Mouse (Mus musculus) megakaryocyte, embryonic 14.5 days (primary cell): ENCODE results near the gene Pgs1. TPM values are rescaled to one million over a fixed set of nuclear protein-coding genes. Genes with fewer than 3 reads are reported as not detected.
A peak's percentile ranks its signal among the peaks of the same experiment; 100 is the strongest.

ENCODE experiments used
- H3K27me3 ChIP-seq: replicated peaks from 2 replicates; pipeline ENCODE3; 2012; ENCODE audit warnings: inconsistent platforms
- H3K36me3 ChIP-seq: replicated peaks from 2 replicates; pipeline ENCODE3; 2012; ENCODE audit warnings: low read length, inconsistent platforms, mixed read lengths
- H3K4me1 ChIP-seq: 2 replicates; pipeline ENCODE4 v1.6.1; 2012; ENCODE audit warnings: inconsistent platforms
- H3K4me3 ChIP-seq: replicated peaks from 2 replicates; pipeline ENCODE3; 2012; ENCODE audit warnings: moderate library complexity, mild to moderate bottlenecking, inconsistent platforms
- H3K9me3 ChIP-seq: 2 replicates; pipeline ENCODE4 v1.6.1; 2012; ENCODE audit warnings: inconsistent platforms
- FLI1 ChIP-seq: IDR thresholded peaks from 2 replicates; pipeline ENCODE4 v1.6.1; 2012; ENCODE audit warnings: low read length, inconsistent platforms, mixed read lengths
- GATA1 ChIP-seq: IDR thresholded peaks from 3 replicates; pipeline ENCODE4 v1.6.1; 2012; ENCODE audit warnings: mixed read lengths, low read length, inconsistent platforms, borderline replicate concordance
- polyA plus RNA-seq: library from polyadenylated mRNA; stranded (reverse); fragments of >175 nt; gene quantifications from 2 replicates; pipeline ENCODE4 v1.2.3, GENCODE M21; 2012; ENCODE audit warnings: low replicate concordance; ENCODE audit not compliant: insufficient read depth

The Pgs1 gene
- polyA plus RNA-seq, 1 experiment, result 43.0 TPM

GRCm38 (mm10) chr11:118012595-118012994 is 26.5 kb downstream of the Pgs1 start:
- TF ChIP-seq GATA1, result no peak
- no peak for TF ChIP-seq FLI1
- Histone ChIP-seq H3K4me1 (peaks cover 97% of the 10 kb centered on the region), H3K9me3 (no peaks in the 10 kb centered on the region), H3K4me3 (no peak overlapping the region), H3K27me3 (no peaks in the 10 kb centered on the region), H3K36me3 (peaks cover 100% of the 10 kb centered on the region)

- H3K9me3 ChIP-seq, result peaks cover 6% of the 10 kb centered on the region
- peaks cover 94% of the 10 kb centered on the region for H3K4me1 ChIP-seq
- no peak for TF ChIP-seq GATA1
- no peak for TF ChIP-seq FLI1
- H3K36me3 ChIP-seq, result peaks cover 100% of the 10 kb centered on the region
- no peaks in the 10 kb centered on the region for H3K27me3 ChIP-seq
- H3K4me3 ChIP-seq, result no peak overlapping the region
These were observed 27.2 kb downstream of the Pgs1 start for GRCm38 (mm10) chr11:118013339-118013738.

- Histone ChIP-seq H3K36me3 (peaks cover 100% of the 10 kb centered on the region), H3K4me3 (peak overlapping the region; percentile 69), H3K4me1 (peaks cover 94% of the 10 kb centered on the region), H3K9me3 (peaks cover 6% of the 10 kb centered on the region), H3K27me3 (no peaks in the 10 kb centered on the region)
- TF ChIP-seq FLI1 (no peak), GATA1 (no peak)
These were observed 28.4 kb downstream of the Pgs1 start for GRCm38 (mm10) chr11:118014391-118014995.

GRCm38 (mm10) chr11:118015381-118016145 is 29.5 kb downstream of the Pgs1 start:
- H3K4me1 ChIP-seq, result peaks cover 91% of the 10 kb centered on the region
- no peaks in the 10 kb centered on the region for H3K27me3 ChIP-seq
- peaks cover 6% of the 10 kb centered on the region for H3K9me3 ChIP-seq
- H3K36me3 ChIP-seq, result peaks cover 100% of the 10 kb centered on the region
- peak overlapping the region; percentile 47 for H3K4me3 ChIP-seq
- TF ChIP-seq FLI1, result no peak

GRCm38 (mm10) chr11:118018328-118018727 is 32.2 kb downstream of the Pgs1 start:
- Histone ChIP-seq H3K4me3 (no peak overlapping the region), H3K9me3 (peaks cover 6% of the 10 kb centered on the region), H3K4me1 (peaks cover 85% of the 10 kb centered on the region), H3K27me3 (no peaks in the 10 kb centered on the region), H3K36me3 (peaks cover 100% of the 10 kb centered on the region)
- no peak for TF ChIP-seq FLI1
- no peak for TF ChIP-seq GATA1

GRCm38 (mm10) chr11:118021806-118022205 is 35.7 kb downstream of the Pgs1 start:
- H3K4me3 ChIP-seq, result no peak overlapping the region
- peaks cover 55% of the 10 kb centered on the region for H3K4me1 ChIP-seq
- no peak for TF ChIP-seq FLI1
- TF ChIP-seq GATA1, result no peak
- H3K9me3 ChIP-seq, result peaks cover 6% of the 10 kb centered on the region
- H3K27me3 ChIP-seq, result no peaks in the 10 kb centered on the region
- H3K36me3 ChIP-seq, result peaks cover 100% of the 10 kb centered on the region

- Histone ChIP-seq H3K27me3 (no peaks in the 10 kb centered on the region), H3K4me3 (no peak overlapping the region), H3K36me3 (peaks cover 100% of the 10 kb centered on the region), H3K9me3 (no peaks in the 10 kb centered on the region), H3K4me1 (peaks cover 48% of the 10 kb centered on the region)
- TF ChIP-seq GATA1 (no peak), FLI1 (no peak)
These were observed 37.4 kb downstream of the Pgs1 start for GRCm38 (mm10) chr11:118023475-118023874.

GRCm38 (mm10) chr11:118024111-118024510 is 38.0 kb downstream of the Pgs1 start:
- Histone ChIP-seq H3K36me3 (peaks cover 99% of the 10 kb centered on the region), H3K27me3 (no peaks in the 10 kb centered on the region), H3K4me3 (no peak overlapping the region), H3K9me3 (no peaks in the 10 kb centered on the region), H3K4me1 (peaks cover 42% of the 10 kb centered on the region)
- no peak for TF ChIP-seq FLI1
- no peak for TF ChIP-seq GATA1

- Histone ChIP-seq H3K36me3 (peaks cover 85% of the 10 kb centered on the region), H3K9me3 (peaks cover 24% of the 10 kb centered on the region), H3K27me3 (peaks cover 8% of the 10 kb centered on the region), H3K4me3 (no peak overlapping the region), H3K4me1 (peaks cover 22% of the 10 kb centered on the region)
- no peak for TF ChIP-seq FLI1
- no peak for TF ChIP-seq GATA1
These were observed 43.1 kb downstream of the Pgs1 start for GRCm38 (mm10) chr11:118029170-118029569.

GRCm38 (mm10) chr11:118031134-118031533 is 45.0 kb downstream of the Pgs1 start:
- Histone ChIP-seq H3K9me3 (peaks cover 24% of the 10 kb centered on the region), H3K4me3 (no peak overlapping the region), H3K27me3 (peaks cover 15% of the 10 kb centered on the region), H3K36me3 (peaks cover 65% of the 10 kb centered on the region), H3K4me1 (peaks cover 22% of the 10 kb centered on the region)
- TF ChIP-seq FLI1 (no peak), GATA1 (no peak)

- Histone ChIP-seq H3K27me3 (peaks cover 26% of the 10 kb centered on the region), H3K4me1 (peaks cover 28% of the 10 kb centered on the region), H3K36me3 (peaks cover 33% of the 10 kb centered on the region), H3K4me3 (no peak overlapping the region), H3K9me3 (peaks cover 24% of the 10 kb centered on the region)
- TF ChIP-seq FLI1 (no peak), GATA1 (no peak)
These were observed 48.3 kb downstream of the Pgs1 start for GRCm38 (mm10) chr11:118034395-118034794.
